Mouse (Mus musculus) heart, postnatal 0 days (tissue): Measurements from ENCODE around the gene Znrf4. TPM values are rescaled to one million over a fixed set of nuclear protein-coding genes. Genes with fewer than 3 reads are reported as not detected.

Source experiments
- ATAC-seq: fragments of 200-750 bp; cut with Nextera tagmentation; 2 replicates; pipeline ENCODE4 v1.8.0; 2017; ENCODE audit warnings: low read depth, moderate number of reproducible peaks, moderate library complexity; ENCODE audit not compliant: insufficient read depth
- DNase-seq: peaks from one replicate; pipeline ENCODE4 v3.0.0-alpha.2; 2016; ENCODE audit warnings: low spot score
- H3K27ac ChIP-seq: fragments of 300-500 bp; sonication (generic); 2 replicates; pipeline ENCODE4 v1.5.1; 2014; ENCODE audit warnings: low read depth, mild to moderate bottlenecking
- H3K27me3 ChIP-seq: fragments of 300-500 bp; sonication (generic); 2 replicates; pipeline ENCODE4 v1.6.1; 2014; ENCODE audit warnings: low read length, mixed read lengths; ENCODE audit not compliant: control insufficient read depth, insufficient read depth
- H3K36me3 ChIP-seq: fragments of 300-500 bp; sonication (generic); replicated peaks from 2 replicates; pipeline ENCODE4 v1.6.1; 2014; ENCODE audit warnings: low read length, mixed read lengths; ENCODE audit not compliant: control insufficient read depth, insufficient read depth
- H3K4me1 ChIP-seq: fragments of 300-500 bp; sonication (generic); 2 replicates; pipeline ENCODE4 v1.6.1; 2014; ENCODE audit warnings: antibody characterized with exemption; ENCODE audit not compliant: control insufficient read depth, insufficient read depth
- H3K4me2 ChIP-seq: fragments of 300-500 bp; sonication (generic); 2 replicates; pipeline ENCODE4 v1.6.1; 2014; ENCODE audit warnings: low read depth, mild to moderate bottlenecking, low read length, moderate library complexity
- H3K4me3 ChIP-seq: fragments of 300-500 bp; sonication (generic); 2 replicates; pipeline ENCODE4 v1.5.1; 2014; ENCODE audit warnings: low read depth, low read length
- H3K9ac ChIP-seq: fragments of 300-500 bp; sonication (generic); replicated peaks from 2 replicates; pipeline ENCODE4 v1.6.1; 2014; ENCODE audit warnings: low read depth, low read length, mixed read lengths
- H3K9me3 ChIP-seq: fragments of 300-500 bp; sonication (generic); replicated peaks from 2 replicates; pipeline ENCODE4 v1.6.1; 2016; ENCODE audit warnings: low read length; ENCODE audit not compliant: control insufficient read depth
- CTCF ChIP-seq: IDR thresholded peaks from 2 replicates; pipeline ENCODE4 v1.5.1; 2016; ENCODE audit warnings: antibody characterized with exemption, control low read depth, low read depth
- EP300 ChIP-seq: IDR thresholded peaks from 2 replicates; pipeline ENCODE4 v1.6.1; 2016; ENCODE audit warnings: antibody characterized with exemption, low read depth
- WGBS: fragments of 180-500 bp; shearing (Covaris S2); extraction: QIAGEN DNeasy Blood & Tissue Kit; methylation state at CpG from one replicate; pipeline ENCODE4 v1.1.7; 2014; 5-methylcytosine and 5-hydroxymethylcytosine counted together
- polyA plus RNA-seq: library from polyadenylated mRNA; unstranded; fragments of >200 nt; fragmentation: Nextera tagmentation; extraction: Ambion mirVana; gene quantifications from 2 replicates; pipeline ENCODE4 v1.2.1, GENCODE M21; 2015
- total RNA-seq: library from RNA; depleted of rRNA; stranded (reverse); fragments of >200 nt; gene quantifications from 2 replicates; pipeline ENCODE4 v1.2.3, GENCODE M21; 2014; ENCODE audit warnings: low replicate concordance

The Znrf4 gene
- total and polyA plus RNA-seq, 2 experiments from 2014 or later, result not detected

- no peak for TF ChIP-seq EP300
- peak; percentile 36; the same call in 1 of the 2 replicates for TF ChIP-seq CTCF
- Histone ChIP-seq H3K9me3 (no peaks in the 10 kb centered on the region), H3K27me3 (peaks cover 38% of the 10 kb centered on the region), H3K27ac (no peak overlapping the region), H3K36me3 (no peaks in the 10 kb centered on the region), H3K4me3 (peak overlapping the region; percentile 64), H3K4me1 (peaks cover 44% of the 10 kb centered on the region), H3K9ac (no peak overlapping the region), H3K4me2 (peak overlapping the region; percentile 97)
- peak; percentile 3; the same call in 1 of the 2 replicates for ATAC-seq
- peak; percentile 52 for DNase-seq
- 3% methylated on average over 48 of the region's 50 CpGs for WGBS
These were observed 39.3 kb downstream of the Znrf4 start for GRCm38 (mm10) chr17:56472733-56473610.

GRCm38 (mm10) chr17:56472121-56472520, 40.1 kb downstream of the Znrf4 start:
- DNase-seq (no peak), ATAC-seq (no peak)
- 17% methylated on average over 16 of the region's 16 CpGs for WGBS
- TF ChIP-seq EP300 (no peak), CTCF (no peak)
- H3K9ac ChIP-seq, result no peak overlapping the region
- H3K27ac ChIP-seq, result no peak overlapping the region
- H3K4me1 ChIP-seq, result peaks cover 48% of the 10 kb centered on the region
- H3K4me2 ChIP-seq, result peak overlapping the region; percentile 97
- no peaks in the 10 kb centered on the region for H3K36me3 ChIP-seq
- H3K9me3 ChIP-seq, result no peaks in the 10 kb centered on the region
- H3K4me3 ChIP-seq, result no peak overlapping the region
- peaks cover 37% of the 10 kb centered on the region for H3K27me3 ChIP-seq

- Histone ChIP-seq H3K9ac (no peak overlapping the region), H3K27ac (no peak overlapping the region), H3K4me2 (no peak overlapping the region), H3K4me1 (peaks cover 47% of the 10 kb centered on the region), H3K36me3 (no peaks in the 10 kb centered on the region), H3K9me3 (no peaks in the 10 kb centered on the region), H3K27me3 (peaks cover 37% of the 10 kb centered on the region), H3K4me3 (no peak overlapping the region)
- DNase-seq, result no peak
- ATAC-seq, result no peak
- no peak for TF ChIP-seq EP300
- 67% methylated on average over 5 of the region's 5 CpGs for WGBS
These were observed 41.1 kb downstream of the Znrf4 start for GRCm38 (mm10) chr17:56471136-56471535.

GRCm38 (mm10) chr17:56470571-56470970, 41.7 kb downstream of the Znrf4 start:
- Histone ChIP-seq H3K27ac (no peak overlapping the region), H3K36me3 (no peaks in the 10 kb centered on the region), H3K9ac (peak overlapping the region; percentile 49; the same call in 1 of the 2 replicates), H3K4me3 (peak overlapping the region; percentile 38; the same call in 1 of the 2 replicates), H3K27me3 (peaks cover 35% of the 10 kb centered on the region), H3K9me3 (no peaks in the 10 kb centered on the region), H3K4me1 (peaks cover 41% of the 10 kb centered on the region), H3K4me2 (peak overlapping the region; percentile 69)
- DNase-seq, result no peak
- ATAC-seq, result no peak
- TF ChIP-seq CTCF, result no peak
- no peak for TF ChIP-seq EP300
- WGBS, result 34% methylated on average over 10 of the region's 10 CpGs

- Histone ChIP-seq H3K36me3 (no peaks in the 10 kb centered on the region), H3K9me3 (no peaks in the 10 kb centered on the region), H3K9ac (peak overlapping the region; percentile 49), H3K4me3 (peak overlapping the region; percentile 38), H3K27me3 (peaks cover 30% of the 10 kb centered on the region), H3K4me1 (peaks cover 37% of the 10 kb centered on the region), H3K27ac (no peak overlapping the region), H3K4me2 (peak overlapping the region; percentile 69)
- ATAC-seq (peak; percentile 8; the same call in 1 of the 2 replicates), DNase-seq (peak; percentile 36)
- 4% methylated on average over 25 of the region's 26 CpGs for WGBS
- TF ChIP-seq CTCF, result no peak
- TF ChIP-seq EP300, result no peak
These were observed 42.2 kb downstream of the Znrf4 start for GRCm38 (mm10) chr17:56470001-56470436.
